ENCODE assay signal across 9 mouse cellular contexts in genomic region chr10:87016151-87016692, GRCm38 (mm10). TPM values are rescaled to one million over a fixed set of nuclear protein-coding genes. Genes with fewer than 3 reads are reported as not detected.
A peak's percentile ranks its signal among the peaks of the same experiment; 100 is the strongest.
DNase-seq lines count a peak whose midpoint lies in the region; ATAC-seq and TF ChIP-seq lines count a peak whose summit lies in the region.
"Had no signal": no experiment of that assay in that cellular context is flagged by ENCODE, and none has a peak within 500 bp of the region (broad histone marks: within the 10 kb centered on the region; RNA-seq: fewer than 3 reads in every experiment).

No protein-coding gene starts in this region.

- H3K9ac ChIP-seq in forebrain, postnatal 0 days = no peak overlapping the region
- H3K9ac ChIP-seq in midbrain, postnatal 0 days (replicated peaks; ENCODE audit: low read length, poor library complexity, severe bottlenecking) = no peak overlapping the region
- no peak overlapping the region for H3K9ac ChIP-seq in stomach, embryonic 16.5 days (ENCODE audit: low read length)

- H3K4me3 ChIP-seq in forebrain, embryonic 10.5 days = no peak overlapping the region
- H3K4me3 ChIP-seq in forebrain, postnatal 0 days (ENCODE audit: low read depth, low read length) = no peak overlapping the region
- no peak overlapping the region for H3K4me3 ChIP-seq in midbrain, embryonic 10.5 days
- no peak overlapping the region for H3K4me3 ChIP-seq in midbrain, postnatal 0 days (ENCODE audit: low read depth, low read length)
- H3K4me3 ChIP-seq in stomach, embryonic 16.5 days (replicated peaks; ENCODE audit: low read length) = no peak overlapping the region

- peak; percentile 35 for DNase-seq in forebrain, embryonic 10.5 days (ENCODE audit: extremely low spot score, low spot score)
- DNase-seq in forebrain, postnatal 0 days = no peak
- DNase-seq in midbrain, embryonic 10.5 days (ENCODE audit: low spot score) = peak; percentile 46
- DNase-seq in midbrain, postnatal 0 days (ENCODE audit: low spot score) = no peak
- peak; percentile 53 for DNase-seq in lung, postnatal 10 days

- 0 out of 2 replicates have a peak overlapping the region, but pooled peaks have one; percentile 65 for H3K27ac ChIP-seq in forebrain, embryonic 10.5 days
- no peak overlapping the region for H3K27ac ChIP-seq in forebrain, postnatal 0 days (ENCODE audit: low read depth, low read length)
- H3K27ac ChIP-seq in midbrain, embryonic 10.5 days (replicated peaks) = peak overlapping the region; percentile 70
- no peak overlapping the region for H3K27ac ChIP-seq in midbrain, postnatal 0 days (ENCODE audit: low read depth, low read length)
- no peak overlapping the region for H3K27ac ChIP-seq in stomach, embryonic 16.5 days (ENCODE audit: low read length)

- peaks cover 38% of the 10 kb centered on the region for H3K27me3 ChIP-seq in forebrain, embryonic 10.5 days (ENCODE audit: poor library complexity, severe bottlenecking)
- H3K27me3 ChIP-seq in forebrain, postnatal 0 days (ENCODE audit: insufficient read depth, low read length) = no peaks in the 10 kb centered on the region
- H3K27me3 ChIP-seq in midbrain, embryonic 10.5 days (ENCODE audit: low read depth, poor library complexity, severe bottlenecking) = peaks cover 19% of the 10 kb centered on the region
- no peaks in the 10 kb centered on the region for H3K27me3 ChIP-seq in midbrain, postnatal 0 days (ENCODE audit: insufficient read depth, low read length)
- H3K27me3 ChIP-seq in stomach, embryonic 16.5 days (ENCODE audit: control insufficient read depth, insufficient read depth, low read length) = no peaks in the 10 kb centered on the region

- no peak for ATAC-seq in forebrain, postnatal 0 days
- no peak for ATAC-seq in midbrain, postnatal 0 days (ENCODE audit: low FRiP score)
- ATAC-seq in stomach, embryonic 16.5 days (ENCODE audit: insufficient read depth, low FRiP score) = peak; percentile 77
- no peak for ATAC-seq in megakaryocyte-erythroid progenitor cell, adult 5-6 weeks (replicated peaks; ENCODE audit: low FRiP score, low TSS enrichment, poor library complexity, severe bottlenecking)
- no peak for ATAC-seq in inflammation-experienced regulatory T-cells, adult 6 months

- no peak for TF ChIP-seq CTCF in forebrain, postnatal 0 days (IDR thresholded peaks at IDR 0.05; ENCODE audit: low read depth)
- TF ChIP-seq CTCF in midbrain, postnatal 0 days (IDR thresholded peaks at IDR 0.05) = no peak

- whole genome bisulfite sequencing in forebrain, embryonic 10.5 days = 33% methylated on average over 9 of the region's 9 CpGs
- 14% methylated on average over 9 of the region's 9 CpGs for WGBS in forebrain, postnatal 0 days
- WGBS in midbrain, embryonic 10.5 days = 37% methylated on average over 9 of the region's 9 CpGs
- WGBS in midbrain, postnatal 0 days = 35% methylated on average over 9 of the region's 9 CpGs
- WGBS in stomach, embryonic 16.5 days = 40% methylated on average over 9 of the region's 9 CpGs

- H3K4me2 ChIP-seq in forebrain, postnatal 0 days (ENCODE audit: low read depth) = no peak overlapping the region
- H3K4me2 ChIP-seq in midbrain, postnatal 0 days (ENCODE audit: low read depth, low read length, poor library complexity, severe bottlenecking) = no peak overlapping the region
- H3K4me2 ChIP-seq in stomach, embryonic 16.5 days (ENCODE audit: low read depth, low read length) = no peak overlapping the region

- H3K36me3 ChIP-seq in forebrain, embryonic 10.5 days (replicated peaks) = no peaks in the 10 kb centered on the region
- H3K36me3 ChIP-seq in forebrain, postnatal 0 days (ENCODE audit: insufficient read depth) = no peaks in the 10 kb centered on the region
- H3K36me3 ChIP-seq in midbrain, embryonic 10.5 days = no peaks in the 10 kb centered on the region
- H3K36me3 ChIP-seq in midbrain, postnatal 0 days (ENCODE audit: insufficient read depth, low read length) = no peaks in the 10 kb centered on the region
- no peaks in the 10 kb centered on the region for H3K36me3 ChIP-seq in stomach, embryonic 16.5 days (ENCODE audit: control insufficient read depth, insufficient read depth, low read length)

- H3K4me1 ChIP-seq in forebrain, embryonic 10.5 days = peaks cover 30% of the 10 kb centered on the region
- 0 out of 2 replicates have a peak, but pooled peaks cover 3% of the 10 kb centered on the region for H3K4me1 ChIP-seq in forebrain, postnatal 0 days (ENCODE audit: insufficient read depth)
- peaks cover 28% of the 10 kb centered on the region for H3K4me1 ChIP-seq in midbrain, embryonic 10.5 days
- H3K4me1 ChIP-seq in midbrain, postnatal 0 days (ENCODE audit: insufficient read depth, low read length) = no peaks in the 10 kb centered on the region; the same call in 1 of the 2 replicates
- H3K4me1 ChIP-seq in stomach, embryonic 16.5 days (ENCODE audit: control insufficient read depth, insufficient read depth, low read length) = no peaks in the 10 kb centered on the region

- no peaks in the 10 kb centered on the region for H3K9me3 ChIP-seq in forebrain, embryonic 10.5 days
- no peaks in the 10 kb centered on the region for H3K9me3 ChIP-seq in forebrain, postnatal 0 days (ENCODE audit: low read length)
- no peaks in the 10 kb centered on the region for H3K9me3 ChIP-seq in midbrain, embryonic 10.5 days (replicated peaks)
- H3K9me3 ChIP-seq in midbrain, postnatal 0 days (ENCODE audit: low read length) = no peaks in the 10 kb centered on the region
- H3K9me3 ChIP-seq in stomach, embryonic 16.5 days (replicated peaks; ENCODE audit: control insufficient read depth, low read length) = no peaks in the 10 kb centered on the region

RNA-seq across cellular contexts. Expression of gene Stab2, which starts 8.4 kb away (rescaled TPM):
- 0.02 and 0.06 TPM in 2 replicates for polyA plus RNA-seq in forebrain, embryonic 10.5 days (2016; fragmentation: Nextera tagmentation; extraction: Ambion mirVana)
- 0.19 and 0.31 TPM in 2 replicates for total RNA-seq in forebrain, postnatal 0 days (2014; rRNA removed)
- polyA plus RNA-seq in forebrain, postnatal 0 days (2015; fragmentation: Nextera tagmentation; extraction: Ambion mirVana) = 0.04 and 0.08 TPM in 2 replicates
- 0.14 and 0.19 TPM in 2 replicates for polyA plus RNA-seq in midbrain, embryonic 10.5 days (2016; fragmentation: Nextera tagmentation; extraction: Ambion mirVana)
- total RNA-seq in midbrain, postnatal 0 days (2014; rRNA removed) = 0.05 and 0.71 TPM in 2 replicates
- polyA plus RNA-seq in midbrain, postnatal 0 days (2015; fragmentation: Nextera tagmentation; extraction: Ambion mirVana) = 0.04 and 0.41 TPM in 2 replicates
- 2.2 and 6.3 TPM in 2 replicates for polyA plus RNA-seq in stomach, embryonic 16.5 days (2015; fragmentation: Nextera tagmentation; extraction: Ambion mirVana)
- 0.17 TPM in 1 of 2 replicates, not detected in the other for total RNA-seq in megakaryocyte-erythroid progenitor cell, adult 5-6 weeks (2014; fragmentation: Nextera tagmentation)
- not detected in 2 replicates for total RNA-seq in megakaryocyte-erythroid progenitor cell, adult 5-6 weeks (2017)
- under 1 TPM in 1 of 3 experiments, not detected in 2; 0.13 TPM for polyA plus RNA-seq in inflammation-experienced regulatory T-cells, adult 6 months (2017; shearing (Covaris generic))

RNA-seq across cellular contexts. Expression of gene 1700113H08Rik, which starts 41.6 kb away (rescaled TPM):
- polyA plus RNA-seq in forebrain, embryonic 10.5 days (2016; fragmentation: Nextera tagmentation; extraction: Ambion mirVana) = not detected in 2 replicates
- total RNA-seq in forebrain, postnatal 0 days (2014; rRNA removed) = not detected in 2 replicates
- polyA plus RNA-seq in forebrain, postnatal 0 days (2015; fragmentation: Nextera tagmentation; extraction: Ambion mirVana) = 0.27 and 0.30 TPM in 2 replicates
- 0.20 and 0.36 TPM in 2 replicates for polyA plus RNA-seq in midbrain, embryonic 10.5 days (2016; fragmentation: Nextera tagmentation; extraction: Ambion mirVana)
- not detected in 2 replicates for total RNA-seq in midbrain, postnatal 0 days (2014; rRNA removed)
- 0.27 and 0.34 TPM in 2 replicates for polyA plus RNA-seq in midbrain, postnatal 0 days (2015; fragmentation: Nextera tagmentation; extraction: Ambion mirVana)
- polyA plus RNA-seq in stomach, embryonic 16.5 days (2015; fragmentation: Nextera tagmentation; extraction: Ambion mirVana) = not detected in 2 replicates
- total RNA-seq in megakaryocyte-erythroid progenitor cell, adult 5-6 weeks (2014; fragmentation: Nextera tagmentation) = 3.1 TPM in 1 of 2 replicates, not detected in the other
- not detected in 2 replicates for total RNA-seq in megakaryocyte-erythroid progenitor cell, adult 5-6 weeks (2017)
- not detected for polyA plus RNA-seq in inflammation-experienced regulatory T-cells, adult 6 months (2017; shearing (Covaris generic))
- polyA plus RNA-seq: limb, embryonic 14.5 days had no signal

Comparison
In these comparisons a context has a peak if more than half of its experiments do, and no peak if none do; other contexts are left out.
1. DNase-seq: peak in forebrain, embryonic 10.5 days (single experiment), midbrain, embryonic 10.5 days (single experiment) and lung, postnatal 10 days (single experiment); none in forebrain, postnatal 0 days (single experiment) and midbrain, postnatal 0 days (single experiment).
2. H3K27ac ChIP-seq: peak in forebrain, embryonic 10.5 days (single experiment) and midbrain, embryonic 10.5 days (single experiment); none in forebrain, postnatal 0 days (single experiment), midbrain, postnatal 0 days (single experiment) and stomach, embryonic 16.5 days (single experiment).